Mouse (Mus musculus) layer of hippocampus, postnatal 36 days (tissue): ENCODE measurements around the gene Cox16. TPM values are rescaled to one million over a fixed set of nuclear protein-coding genes. Genes with fewer than 3 reads are reported as not detected.

ENCODE experiments used
- DNase-seq, 2 experiments: peaks; one replicate each; pipeline ENCODE4 v3.0.0; 2022
- total RNA-seq, 2 experiments: library from RNA; stranded (reverse); gene quantifications; 2 replicates each; pipeline ENCODE4 v1.2.3; 2021

Cox16 gene
- total RNA-seq, 2 experiments from 2014 or later = 43.8 to 44.2 TPM

DNA sequence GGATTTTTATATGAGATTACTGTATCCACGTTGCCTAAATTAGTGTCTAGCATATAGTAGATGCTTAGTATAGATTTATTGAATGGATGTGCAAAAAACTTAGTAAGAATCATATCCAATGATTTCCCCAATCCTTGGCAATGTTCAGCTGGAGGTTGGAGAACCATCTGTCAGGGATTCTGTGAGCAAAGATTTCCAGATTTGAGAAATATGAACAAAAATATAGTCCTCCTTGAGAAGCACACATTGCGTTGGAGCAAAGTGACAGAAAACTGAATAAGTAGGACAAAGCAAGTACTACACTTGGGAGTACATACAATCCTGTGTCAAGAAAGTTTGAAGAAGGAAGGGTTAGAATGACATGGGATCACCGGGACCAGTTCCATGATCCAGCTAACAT, 160.8 kb downstream of the Cox16 start:
- peak in 1 of 2 experiments; percentile 10 for DNase-seq

DNA sequence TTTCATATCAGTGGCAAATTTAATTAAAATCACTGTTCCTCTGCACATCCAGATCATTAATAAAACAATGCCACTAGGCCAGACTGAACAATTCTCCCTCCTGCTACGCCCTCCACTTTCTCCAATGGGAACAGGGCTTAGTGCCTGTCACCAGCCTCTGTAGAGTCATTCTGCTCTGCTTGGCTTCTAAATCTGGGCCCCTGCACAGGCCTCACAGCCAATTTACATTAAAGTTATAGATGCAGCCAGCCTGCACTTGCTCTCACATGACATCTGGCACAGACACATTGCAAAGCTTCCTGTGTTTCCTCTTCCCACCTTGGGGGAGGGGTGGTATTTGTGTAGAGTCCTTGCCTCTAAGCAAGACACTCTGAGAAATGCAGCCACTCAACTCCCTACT, 163.9 kb downstream of the Cox16 start:
- no peak for DNase-seq

DNA sequence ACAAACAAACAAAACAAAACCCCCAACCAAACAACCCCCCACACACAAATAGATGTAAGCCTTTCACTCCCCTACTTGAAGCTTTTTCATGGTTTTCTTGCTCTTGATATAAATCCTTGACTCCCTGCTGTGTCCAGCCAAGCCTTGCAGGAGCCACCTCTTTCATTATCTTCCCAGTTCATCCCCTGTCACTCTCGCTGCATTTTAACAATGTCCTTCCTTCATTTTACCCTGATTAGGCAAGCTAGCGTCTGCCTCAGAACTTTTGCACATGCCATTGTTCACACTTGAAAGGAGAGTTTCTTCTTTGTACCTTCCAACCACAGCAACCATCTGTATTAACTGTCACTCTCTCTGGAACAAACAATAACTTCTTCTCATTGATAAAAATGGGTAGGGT, 167.1 kb downstream of the Cox16 start:
- DNase-seq = no peak

DNA sequence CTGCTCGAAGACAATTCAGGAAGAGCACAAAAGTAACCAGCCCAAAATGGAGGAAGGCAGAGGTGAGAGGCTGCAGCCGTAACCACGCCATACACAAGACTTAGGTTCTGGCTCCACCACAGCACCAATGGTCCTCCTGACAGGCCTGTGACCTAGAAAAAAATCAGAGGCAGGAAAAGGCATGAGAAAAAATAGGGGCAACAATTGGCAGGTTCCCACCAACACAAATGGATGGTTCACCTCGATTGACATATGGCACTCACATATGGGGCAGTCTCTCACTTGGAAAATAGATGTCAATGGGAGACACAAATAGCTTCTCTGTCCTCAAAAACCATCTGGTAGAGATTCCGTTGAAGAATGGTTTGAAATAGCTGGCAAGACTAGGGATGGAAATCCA, 169.0 kb downstream of the Cox16 start:
- no peak for DNase-seq

Other genes starting within 250 kb of the Cox16 start
- gene Slc8a3, start 151.9 kb downstream of the Cox16 start, total RNA-seq = 10 to 100 TPM in 1 of 2 experiments, 1 to 10 TPM in 1; 9.9 to 10.8 TPM
- 1 to 10 TPM; 1.6 to 2.5 TPM for gene Gm4787, start 105.7 kb downstream of the Cox16 start, total RNA-seq
- 1 to 10 TPM; 2.9 to 3.7 TPM for gene Adam4, start 63.2 kb downstream of the Cox16 start, total RNA-seq
- 10 to 100 TPM; 36.6 to 40.6 TPM for gene Gm20498, start 47.8 kb upstream of the Cox16 start, total RNA-seq
- 10 to 100 TPM; 28.1 to 33.2 TPM for gene Synj2bp, start 47.8 kb upstream of the Cox16 start, total RNA-seq
- under 1 TPM; 0.30 to 0.33 TPM for gene Adam21, start 83.3 kb upstream of the Cox16 start, total RNA-seq
- 10 to 100 TPM; 29.9 to 32.0 TPM for gene Med6, start 109.9 kb upstream of the Cox16 start, total RNA-seq
- gene Ttc9, start 146.1 kb upstream of the Cox16 start, total RNA-seq = 10 to 100 TPM; 39.2 to 42.0 TPM